19 mouse cellular contexts compared by ENCODE assay signal in genomic region chr14:20887541-20888085, GRCm38 (mm10). TPM values are rescaled to one million over a fixed set of nuclear protein-coding genes. Genes with fewer than 3 reads are reported as not detected.
A peak's percentile ranks its signal among the peaks of the same experiment; 100 is the strongest.
DNase-seq lines count a peak whose midpoint lies in the region; ATAC-seq and TF ChIP-seq lines count a peak whose summit lies in the region.
"Had no signal": no experiment of that assay in that cellular context is flagged by ENCODE, and none has a peak within 500 bp of the region (broad histone marks: within the 10 kb centered on the region; RNA-seq: fewer than 3 reads in every experiment).

No protein-coding gene starts in this region.

- H3K4me1 ChIP-seq in kidney, adult 2 months (ENCODE audit: control insufficient read depth, insufficient read depth, low read length): peaks cover 4% of the 10 kb centered on the region; the same call in 1 of the 2 replicates
- H3K4me1 ChIP-seq in megakaryocyte, embryonic 14.5 days: peaks cover 93% of the 10 kb centered on the region

- 64% methylated on average over 7 of the region's 7 CpGs for whole genome bisulfite sequencing in kidney, adult 2 months

- H3K27me3 ChIP-seq in kidney, adult 2 months (replicated peaks; ENCODE audit: control insufficient read depth, insufficient read depth, low read length): no peaks in the 10 kb centered on the region
- no peaks in the 10 kb centered on the region for H3K27me3 ChIP-seq in megakaryocyte, embryonic 14.5 days (replicated peaks)
- H3K27me3 ChIP-seq: embryonic facial prominence, embryonic 12.5 days; forebrain, embryonic 13.5 days had no signal

- H3K36me3 ChIP-seq in kidney, adult 2 months (ENCODE audit: control insufficient read depth, insufficient read depth, low read length): no peaks in the 10 kb centered on the region
- no peaks in the 10 kb centered on the region for H3K36me3 ChIP-seq in megakaryocyte, embryonic 14.5 days (replicated peaks; ENCODE audit: low read length)
- H3K36me3 ChIP-seq: embryonic facial prominence, embryonic 12.5 days; hindbrain, embryonic 10.5 days had no signal

- DNase-seq in adrenal gland, postnatal 14 days: peak; percentile 33
- no peak for DNase-seq in adrenal gland, postnatal 4 days (ENCODE audit: low spot score in 2 of 2)
- DNase-seq in kidney, adult 2 months: peak; percentile 28
- DNase-seq in kidney, postnatal 14 days: no peak
- DNase-seq in fat pad, adult 2 months (ENCODE audit: extremely low read depth, low read depth, low spot score): peak; percentile 61
- no peak for DNase-seq in layer of hippocampus, adult 9-10 months (ENCODE audit: low spot score)
- DNase-seq: adrenal gland, postnatal 25 days; cerebellum, adult 11-12 months; cerebellum, adult 9-10 months; cerebellum, postnatal 25 days; forebrain, postnatal 0 days; gastrocnemius, postnatal 14 days had no signal

- no peak overlapping the region for H3K27ac ChIP-seq in kidney, adult 2 months (ENCODE audit: insufficient read depth, low read depth, low read length)
- H3K27ac ChIP-seq: embryonic facial prominence, embryonic 12.5 days; forebrain, embryonic 13.5 days; hindbrain, embryonic 10.5 days; hindbrain, embryonic 14.5 days had no signal

- no peak for ATAC-seq in megakaryocyte, adult 5-6 weeks (ENCODE audit: poor library complexity, severe bottlenecking)
- ATAC-seq: forebrain, embryonic 13.5 days; forebrain, postnatal 0 days had no signal

- H3K4me3 ChIP-seq in kidney, adult 2 months (ENCODE audit: insufficient read depth, low read depth, low read length): no peak overlapping the region
- peak overlapping the region; percentile 64 for H3K4me3 ChIP-seq in megakaryocyte, embryonic 14.5 days (replicated peaks)
- H3K4me3 ChIP-seq: embryonic facial prominence, embryonic 12.5 days; forebrain, embryonic 13.5 days; hindbrain, embryonic 10.5 days had no signal

- TF ChIP-seq POLR2A in kidney, adult 2 months (IDR thresholded peaks at IDR 0.05; ENCODE audit: low read depth, low read length): no peak

- H3K9me3 ChIP-seq in megakaryocyte, embryonic 14.5 days: no peaks in the 10 kb centered on the region
- H3K9me3 ChIP-seq: embryonic facial prominence, embryonic 12.5 days; forebrain, embryonic 13.5 days; hindbrain, embryonic 10.5 days had no signal

- TF ChIP-seq CTCF in kidney, adult 2 months (conservative IDR thresholded peaks at IDR 0.05; ENCODE audit: insufficient read depth, insufficient read length, low read depth, low read length): no peak

RNA-seq across cellular contexts. Expression of gene Vcl, which starts 41.6 kb away (rescaled TPM):
- total RNA-seq in adrenal gland, postnatal 14 days (2021): 93.6 and 93.9 TPM in 2 replicates
- 10 to 100 TPM; 86.9 to 90.2 TPM for total RNA-seq in adrenal gland, postnatal 4 days (2021)
- polyA plus RNA-seq in kidney, adult 2 months (2012; rRNA removed): 30.6 and 33.1 TPM in 2 replicates
- polyA plus RNA-seq in megakaryocyte, embryonic 14.5 days (2012; ENCODE audit: insufficient read depth, low replicate concordance): 76.3 and 106 TPM in 2 replicates
- total RNA-seq in megakaryocyte, adult 5-6 weeks (2015): 149 and 152 TPM in 2 replicates
- 117 and 128 TPM in 2 replicates for total RNA-seq in megakaryocyte, adult 5-6 weeks (2017)

RNA-seq across cellular contexts. Expression of gene Plau, which starts 51.2 kb away (rescaled TPM):
- 26.3 and 60.1 TPM in 2 replicates for total RNA-seq in adrenal gland, postnatal 14 days (2021)
- total RNA-seq in adrenal gland, postnatal 4 days (2021): 10 to 100 TPM; 19.8 to 36.6 TPM
- polyA plus RNA-seq in kidney, adult 2 months (2012; rRNA removed): 261 and 276 TPM in 2 replicates
- polyA plus RNA-seq in megakaryocyte, embryonic 14.5 days (2012; ENCODE audit: insufficient read depth, low replicate concordance): 0.35 TPM in 1 of 2 replicates, not detected in the other
- total RNA-seq in megakaryocyte, adult 5-6 weeks (2015): 7.0 and 9.5 TPM in 2 replicates
- total RNA-seq in megakaryocyte, adult 5-6 weeks (2017): 16.8 and 17.1 TPM in 2 replicates
- total RNA-seq: MEL had no signal

Comparison
In these comparisons a context has a peak if more than half of its experiments do, and no peak if none do; other contexts are left out.
1. DNase-seq: peak in adrenal gland, postnatal 14 days (single experiment), kidney, adult 2 months (single experiment) and fat pad, adult 2 months (single experiment); none in adrenal gland, postnatal 4 days (0 of 2), kidney, postnatal 14 days (single experiment) and layer of hippocampus, adult 9-10 months (single experiment).